Mouse (Mus musculus) hindbrain, embryonic 13.5 days (tissue): ENCODE measurements at regions not wholly inside any gene's neighbourhood (a gene's known extent, or its start where the extent isn't known, plus 50 kb on each side); places are given as distances from the start of the nearest gene placed in this dataset.
A peak's percentile ranks its signal among the peaks of the same experiment; 100 is the strongest.

Experiments
- ATAC-seq: fragments of 200-750 bp; cut with Nextera tagmentation; 2 replicates; pipeline ENCODE4 v1.8.0; 2017; ENCODE audit warnings: moderate TSS enrichment; ENCODE audit not compliant: low FRiP score
- H3K27ac ChIP-seq: fragments of 300-500 bp; sonication (generic); 2 replicates; pipeline ENCODE4 v1.5.1; 2015; ENCODE audit warnings: inconsistent platforms, mild to moderate bottlenecking, moderate library complexity
- H3K27me3 ChIP-seq: fragments of 300-500 bp; sonication (generic); 2 replicates; pipeline ENCODE4 v1.6.1; 2015; ENCODE audit warnings: mild to moderate bottlenecking, inconsistent platforms
- H3K36me3 ChIP-seq: fragments of 300-500 bp; sonication (generic); 2 replicates; pipeline ENCODE4 v1.6.1; 2015; ENCODE audit warnings: mild to moderate bottlenecking, inconsistent platforms
- H3K4me1 ChIP-seq: fragments of 300-500 bp; sonication (generic); replicated peaks from 2 replicates; pipeline ENCODE4 v1.6.1; 2015; ENCODE audit warnings: inconsistent platforms
- H3K4me2 ChIP-seq: fragments of 300-500 bp; sonication (generic); 2 replicates; pipeline ENCODE4 v1.6.1; 2015; ENCODE audit warnings: inconsistent platforms, mild to moderate bottlenecking, moderate library complexity
- H3K4me3 ChIP-seq: fragments of 300-500 bp; sonication (generic); 2 replicates; pipeline ENCODE4 v1.5.1; 2015; ENCODE audit warnings: mild to moderate bottlenecking, inconsistent platforms
- H3K9ac ChIP-seq: fragments of 300-500 bp; sonication (generic); 2 replicates; pipeline ENCODE4 v1.6.1; 2015; ENCODE audit warnings: mild to moderate bottlenecking, inconsistent platforms
- H3K9me3 ChIP-seq: fragments of 300-500 bp; sonication (generic); 2 replicates; pipeline ENCODE4 v1.6.1; 2016; ENCODE audit warnings: inconsistent platforms
- WGBS: fragments of 180-500 bp; shearing (Covaris S2); methylation state at CpG from one replicate; pipeline ENCODE4 v1.1.7; 2015; 5-methylcytosine and 5-hydroxymethylcytosine counted together

DNA sequence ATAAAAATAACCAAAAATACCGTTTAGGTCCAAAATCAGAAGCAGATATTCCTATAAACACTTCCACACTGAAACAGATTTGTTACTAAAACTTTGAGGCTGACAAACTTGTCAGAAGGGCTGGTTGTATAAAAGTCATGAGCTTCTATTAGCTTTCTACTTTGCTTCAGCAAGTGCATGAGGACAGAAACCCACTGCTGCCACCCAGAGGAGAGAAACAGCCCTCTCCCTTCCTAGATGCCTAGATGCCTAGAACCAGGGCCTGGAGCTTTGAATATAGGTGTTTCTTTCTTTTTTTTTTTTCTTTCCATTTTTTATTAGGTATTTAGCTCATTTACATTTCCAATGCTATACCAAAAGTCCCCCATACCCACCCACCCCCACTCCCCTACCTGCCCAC is 406.9 kb upstream of the Gpc5 start:
- no peaks in the 10 kb centered on the region for H3K36me3 ChIP-seq
- 74% methylated on average over 1 of the region's 1 CpGs for WGBS
- H3K27me3 ChIP-seq, result no peaks in the 10 kb centered on the region
- no peaks in the 10 kb centered on the region for H3K4me1 ChIP-seq
- no peak overlapping the region for H3K27ac ChIP-seq
- no peak overlapping the region for H3K9ac ChIP-seq
- H3K9me3 ChIP-seq, result no peaks in the 10 kb centered on the region
- H3K4me2 ChIP-seq, result no peak overlapping the region
- no peak for ATAC-seq
- no peak overlapping the region for H3K4me3 ChIP-seq

- Histone ChIP-seq H3K4me2 (no peak overlapping the region), H3K9me3 (no peaks in the 10 kb centered on the region), H3K9ac (no peak overlapping the region), H3K4me1 (no peaks in the 10 kb centered on the region), H3K4me3 (no peak overlapping the region), H3K36me3 (no peaks in the 10 kb centered on the region), H3K27me3 (no peaks in the 10 kb centered on the region), H3K27ac (no peak overlapping the region)
- WGBS, result 73% methylated on average over 1 of the region's 1 CpGs
- no peak for ATAC-seq
Observed at GRCm38 (mm10) chr14:114694930-114695329, 397.1 kb upstream of the Gpc5 start.

GRCm38 (mm10) chr14:114697543-114697942 is 394.5 kb upstream of the Gpc5 start:
- Histone ChIP-seq H3K4me1 (no peaks in the 10 kb centered on the region), H3K4me2 (no peak overlapping the region), H3K27ac (no peak overlapping the region), H3K27me3 (no peaks in the 10 kb centered on the region), H3K36me3 (no peaks in the 10 kb centered on the region), H3K9me3 (no peaks in the 10 kb centered on the region), H3K9ac (no peak overlapping the region), H3K4me3 (no peak overlapping the region)
- no peak for ATAC-seq
- 84% methylated on average over 4 of the region's 4 CpGs for WGBS

DNA sequence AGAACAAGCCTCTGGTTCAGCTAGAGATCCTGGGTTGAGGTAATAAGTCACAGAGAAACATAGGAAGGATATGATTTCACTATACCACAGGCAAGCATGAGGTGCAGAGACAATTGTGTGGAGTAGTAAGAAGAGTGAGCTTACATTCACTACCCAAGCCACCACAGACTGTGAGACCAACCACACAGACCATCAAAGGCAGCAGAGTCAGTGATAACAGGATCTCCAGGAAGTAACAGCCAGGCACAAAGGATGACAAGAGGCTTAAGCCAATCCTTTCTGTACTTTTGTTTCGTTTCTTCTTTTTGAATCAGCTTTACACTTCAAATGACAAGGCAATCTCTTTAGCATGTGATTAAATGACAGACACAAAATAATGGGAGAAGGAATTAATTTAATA is 368.9 kb upstream of the Gpc5 start:
- WGBS, result 50% methylated on average over 1 of the region's 1 CpGs
- Histone ChIP-seq H3K27ac (no peak overlapping the region), H3K4me3 (no peak overlapping the region), H3K36me3 (no peaks in the 10 kb centered on the region), H3K27me3 (no peaks in the 10 kb centered on the region), H3K4me1 (no peaks in the 10 kb centered on the region), H3K9ac (no peak overlapping the region), H3K9me3 (no peaks in the 10 kb centered on the region), H3K4me2 (no peak overlapping the region)
- ATAC-seq, result no peak

- no peak for ATAC-seq
- no peak overlapping the region for H3K4me2 ChIP-seq
- H3K36me3 ChIP-seq, result no peaks in the 10 kb centered on the region
- H3K9me3 ChIP-seq, result no peaks in the 10 kb centered on the region
- H3K4me3 ChIP-seq, result no peak overlapping the region
- H3K27ac ChIP-seq, result no peak overlapping the region
- H3K9ac ChIP-seq, result no peak overlapping the region
- no peaks in the 10 kb centered on the region for H3K27me3 ChIP-seq
- 85% methylated on average over 5 of the region's 5 CpGs for WGBS
- no peaks in the 10 kb centered on the region for H3K4me1 ChIP-seq
Observed at GRCm38 (mm10) chr14:114767323-114767722, 324.7 kb upstream of the Gpc5 start.

DNA sequence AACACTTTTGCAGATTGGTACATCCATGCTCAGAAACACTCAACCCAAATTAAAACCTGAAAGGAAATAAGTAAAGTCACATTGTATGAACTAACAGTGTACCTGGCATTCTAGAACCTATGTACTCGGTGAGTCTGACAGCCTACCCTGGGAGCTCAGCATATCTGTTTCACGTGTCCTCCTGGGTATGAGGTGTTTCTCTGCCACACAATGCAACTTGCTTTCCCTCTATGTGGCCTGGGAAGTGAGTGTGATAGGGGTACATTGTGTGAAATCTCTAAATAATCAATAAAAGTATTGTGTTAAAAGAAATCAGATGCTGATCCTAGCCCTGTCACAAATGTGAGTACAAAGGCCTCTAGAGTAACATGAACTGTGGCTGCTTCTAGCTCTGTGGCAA is 315.3 kb upstream of the Gpc5 start:
- H3K4me2 ChIP-seq, result no peak overlapping the region
- H3K27ac ChIP-seq, result no peak overlapping the region
- ATAC-seq, result no peak
- no peaks in the 10 kb centered on the region for H3K4me1 ChIP-seq
- no peak overlapping the region for H3K4me3 ChIP-seq
- H3K27me3 ChIP-seq, result no peaks in the 10 kb centered on the region
- no peak overlapping the region for H3K9ac ChIP-seq
- H3K9me3 ChIP-seq, result no peaks in the 10 kb centered on the region
- H3K36me3 ChIP-seq, result no peaks in the 10 kb centered on the region
- 72% methylated on average over 2 of the region's 2 CpGs for WGBS

- Histone ChIP-seq H3K4me1 (no peaks in the 10 kb centered on the region), H3K36me3 (no peaks in the 10 kb centered on the region), H3K27me3 (no peaks in the 10 kb centered on the region), H3K4me2 (no peak overlapping the region), H3K4me3 (no peak overlapping the region), H3K9ac (no peak overlapping the region), H3K9me3 (no peaks in the 10 kb centered on the region), H3K27ac (no peak overlapping the region)
- WGBS, result 93% methylated on average over 3 of the region's 3 CpGs
- no peak for ATAC-seq
Observed at GRCm38 (mm10) chr14:114781821-114782220, 310.2 kb upstream of the Gpc5 start.

- H3K9me3 ChIP-seq, result no peaks in the 10 kb centered on the region
- ATAC-seq, result peak; percentile 88
- H3K4me1 ChIP-seq, result no peaks in the 10 kb centered on the region
- peak overlapping the region; percentile 27 for H3K4me3 ChIP-seq
- 0 out of 2 replicates have a peak, but pooled peaks cover 2% of the 10 kb centered on the region for H3K27me3 ChIP-seq
- 21% methylated on average over 13 of the region's 13 CpGs for WGBS
- H3K27ac ChIP-seq, result no peak overlapping the region
- H3K4me2 ChIP-seq, result peak overlapping the region; percentile 45
- H3K36me3 ChIP-seq, result no peaks in the 10 kb centered on the region
- no peak overlapping the region for H3K9ac ChIP-seq
Observed at GRCm38 (mm10) chr14:114790946-114791830, 300.8 kb upstream of the Gpc5 start.

DNA sequence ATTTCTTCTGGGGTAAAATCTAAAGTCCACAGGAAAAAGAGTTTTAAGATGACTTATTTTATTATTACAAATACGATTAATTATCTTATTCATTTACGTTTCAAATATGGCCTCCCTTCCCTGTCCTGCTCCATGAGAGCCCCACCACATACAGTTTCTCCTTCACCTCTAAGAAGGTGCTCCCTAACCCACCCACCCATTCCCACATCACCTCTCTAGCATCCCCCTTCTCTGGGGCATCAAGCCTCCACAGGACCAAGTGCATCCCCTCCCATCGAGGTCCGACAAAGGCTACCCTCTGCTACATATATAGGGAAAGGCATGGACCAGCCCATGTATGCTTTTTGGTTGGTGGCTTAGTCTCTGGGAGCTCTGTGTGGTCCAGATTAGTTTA is 300.2 kb upstream of the Gpc5 start:
- WGBS, result 55% methylated on average over 4 of the region's 4 CpGs
- H3K4me3 ChIP-seq, result no peak overlapping the region

GRCm38 (mm10) chr14:114804643-114805042 is 287.4 kb upstream of the Gpc5 start:
- Histone ChIP-seq H3K4me1 (no peaks in the 10 kb centered on the region), H3K4me3 (no peak overlapping the region), H3K9ac (no peak overlapping the region), H3K9me3 (no peaks in the 10 kb centered on the region), H3K27me3 (no peaks in the 10 kb centered on the region), H3K27ac (no peak overlapping the region), H3K4me2 (no peak overlapping the region), H3K36me3 (no peaks in the 10 kb centered on the region)
- 78% methylated on average over 11 of the region's 11 CpGs for WGBS
- ATAC-seq, result no peak

More for the DNA sequence above, 300.2 kb upstream of the Gpc5 start:
- Histone ChIP-seq H3K4me1 (no peaks in the 10 kb centered on the region), H3K9ac (no peak overlapping the region), H3K36me3 (no peaks in the 10 kb centered on the region), H3K9me3 (no peaks in the 10 kb centered on the region), H3K4me2 (no peak overlapping the region), H3K27me3 (0 out of 2 replicates have a peak, but pooled peaks cover 2% of the 10 kb centered on the region), H3K27ac (no peak overlapping the region)
- ATAC-seq, result peak; percentile 72

DNA sequence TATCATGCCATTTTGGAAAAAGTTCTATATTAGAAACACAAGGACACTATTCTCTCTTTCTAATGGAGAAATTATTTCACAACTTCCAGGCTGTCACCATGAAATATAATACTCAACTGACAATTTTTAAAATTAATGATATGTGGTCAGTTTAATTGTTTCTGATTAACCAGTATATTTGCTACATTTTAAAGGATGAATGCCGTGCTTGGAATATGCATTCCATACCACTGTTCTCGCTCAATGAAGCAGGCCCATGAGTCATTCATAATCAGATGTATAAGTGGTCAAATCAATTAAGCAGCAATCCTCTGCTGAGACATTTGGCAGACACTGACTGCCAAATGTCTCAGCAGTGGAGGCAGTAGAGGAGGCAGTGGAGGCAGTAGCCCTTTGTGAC is 283.4 kb upstream of the Gpc5 start:
- Histone ChIP-seq H3K4me1 (no peaks in the 10 kb centered on the region), H3K27me3 (no peaks in the 10 kb centered on the region), H3K36me3 (no peaks in the 10 kb centered on the region), H3K9me3 (no peaks in the 10 kb centered on the region), H3K9ac (no peak overlapping the region), H3K27ac (no peak overlapping the region), H3K4me3 (no peak overlapping the region), H3K4me2 (no peak overlapping the region)
- WGBS, result 73% methylated on average over 2 of the region's 2 CpGs
- ATAC-seq, result no peak

- H3K4me3 ChIP-seq, result no peak overlapping the region
- H3K27ac ChIP-seq, result no peak overlapping the region
- ATAC-seq, result no peak
- H3K27me3 ChIP-seq, result no peaks in the 10 kb centered on the region
- no peaks in the 10 kb centered on the region for H3K36me3 ChIP-seq
- H3K9ac ChIP-seq, result no peak overlapping the region
- peaks cover 11% of the 10 kb centered on the region for H3K4me1 ChIP-seq
- H3K9me3 ChIP-seq, result no peaks in the 10 kb centered on the region
- WGBS, result 20% methylated on average over 1 of the region's 1 CpGs
- no peak overlapping the region for H3K4me2 ChIP-seq
Observed at GRCm38 (mm10) chr14:114820677-114821076, 271.3 kb upstream of the Gpc5 start.

DNA sequence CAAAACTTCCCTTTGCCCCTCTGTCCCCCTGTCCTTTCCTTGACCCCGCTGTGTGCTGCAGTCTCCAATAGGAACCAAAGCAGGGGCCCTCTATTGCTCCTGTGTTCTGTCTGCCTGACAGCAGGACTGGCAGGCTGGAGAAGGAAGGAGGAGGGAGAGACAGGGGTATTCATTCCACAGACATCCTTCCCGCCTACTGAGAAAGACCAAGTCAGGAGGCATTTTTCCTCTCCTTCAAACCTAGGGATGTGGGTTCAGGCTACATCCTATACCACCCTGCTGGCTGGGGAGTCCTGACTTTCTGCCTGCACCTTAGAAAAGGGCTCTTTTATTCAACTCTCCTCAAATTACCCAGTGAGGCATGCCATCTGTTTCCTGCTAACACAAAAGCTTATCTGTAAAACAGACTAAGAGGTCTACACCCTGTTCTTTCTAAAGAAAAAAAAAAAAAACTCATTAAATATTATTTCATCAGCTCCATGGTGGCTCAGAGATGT is 270.9 kb upstream of the Gpc5 start:
- no peak overlapping the region for H3K27ac ChIP-seq
- ATAC-seq, result 0 out of 2 replicates have a peak, but pooled peaks have one; percentile 43
- H3K4me2 ChIP-seq, result no peak overlapping the region

More for the DNA sequence above, 270.9 kb upstream of the Gpc5 start:
- no peak overlapping the region for H3K4me3 ChIP-seq
- H3K9me3 ChIP-seq, result no peaks in the 10 kb centered on the region
- H3K27me3 ChIP-seq, result no peaks in the 10 kb centered on the region
- H3K4me1 ChIP-seq, result peaks cover 11% of the 10 kb centered on the region
- WGBS, result 12% methylated on average over 2 of the region's 2 CpGs
- H3K9ac ChIP-seq, result no peak overlapping the region
- no peaks in the 10 kb centered on the region for H3K36me3 ChIP-seq
